Mouse (Mus musculus): ENCODE measurements around the gene Btnl9.
"Not testable (repeated sequence)": the region's sequence is repeated elsewhere in the genome, so short reads cannot be mapped to it uniquely, and the experiment has no call there.

The Btnl9 gene

DNA sequence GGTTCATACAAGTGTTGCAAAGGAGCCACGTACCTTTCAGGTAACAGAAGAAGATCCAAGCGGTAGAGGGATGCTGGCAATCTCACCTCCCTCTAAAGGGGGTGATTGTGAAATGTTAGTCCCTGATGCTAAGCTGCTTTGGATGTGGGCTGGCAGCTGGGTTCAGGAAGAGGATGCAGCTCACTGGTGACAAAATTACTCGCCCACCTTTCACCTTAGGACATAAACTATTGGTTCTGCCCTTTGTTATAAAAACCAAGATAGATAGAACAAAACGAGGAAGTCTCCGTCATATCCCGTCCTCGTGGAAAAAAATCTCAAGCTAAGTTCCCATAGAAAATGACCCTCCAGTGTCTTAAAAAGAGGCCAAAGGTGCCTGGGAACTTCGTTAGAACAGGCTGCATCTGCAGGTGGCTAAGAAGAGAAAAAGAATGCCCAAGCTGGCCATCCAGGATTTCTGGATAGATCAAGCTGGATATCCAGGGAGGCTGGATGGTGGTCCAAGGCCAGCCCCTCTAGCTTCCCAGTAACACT lies at the start of gene Btnl9:
Gene Btnl9, minus strand, starts transcription at position 205 of the 534 bp plus-strand sequence.
- in situ Hi-C loops (cut with MboI, MseI) = loop anchor here (5.0 kb wide), 2 partner anchors 70 to 80 kb away; no protein-coding TSS in a partner anchor

DNA sequence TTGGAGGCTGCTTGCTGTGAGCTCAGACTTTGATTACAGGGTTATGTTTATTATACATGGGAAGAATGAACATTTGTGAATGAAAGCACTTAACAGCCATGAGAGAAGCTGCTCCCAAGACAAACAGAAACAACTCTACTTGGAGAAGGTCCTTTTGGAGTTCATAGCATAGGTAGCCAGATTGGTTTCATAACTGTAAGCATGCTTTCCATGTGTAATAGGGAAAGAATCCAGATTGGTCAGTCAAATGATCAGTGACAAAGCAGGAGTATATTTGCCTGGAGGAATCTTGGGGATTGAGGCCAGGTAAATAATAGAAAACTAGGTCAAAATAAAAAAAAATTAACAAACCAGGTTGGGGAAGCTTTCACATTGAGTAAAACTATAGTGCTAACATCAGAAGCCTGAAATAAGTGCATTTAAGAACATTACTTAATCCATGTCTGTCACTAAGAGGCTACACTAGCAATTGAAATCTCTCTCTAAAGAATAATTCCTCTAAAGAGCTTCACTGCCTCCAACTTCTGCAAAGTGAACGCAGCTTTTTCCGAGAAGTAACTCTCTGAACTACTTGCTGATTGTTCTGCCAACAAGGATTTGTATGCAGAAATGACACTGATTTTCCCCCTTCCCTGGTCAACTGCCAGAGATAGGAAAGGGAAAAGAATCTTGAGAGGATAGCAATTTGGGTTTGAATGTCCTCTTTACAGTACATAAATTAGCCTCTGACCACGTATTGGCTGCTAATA lies 48.7 kb upstream of the Btnl9 start:
- in situ Hi-C loops (cut with MboI, MseI) = no loop called here

DNA sequence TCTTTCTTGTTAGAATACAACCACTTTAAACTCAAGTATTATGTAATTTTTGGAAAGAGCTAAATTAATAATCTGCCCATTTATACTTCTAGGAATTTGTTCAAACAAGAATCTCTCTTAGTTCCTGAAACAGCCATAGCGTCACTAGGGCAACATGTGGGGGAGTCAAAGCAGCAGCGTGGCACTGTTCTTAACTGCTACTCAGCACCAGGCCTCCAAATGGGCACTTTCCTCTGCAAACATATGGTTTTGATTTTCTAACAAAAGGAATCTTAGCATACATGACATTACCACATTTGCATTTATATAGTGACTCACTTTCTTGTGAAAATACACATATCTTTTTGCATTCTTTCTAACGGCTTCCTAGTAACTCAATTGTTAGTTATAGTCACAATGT lies 45.8 kb upstream of the Btnl9 start:
- in situ Hi-C loops (cut with MboI, MseI) = no loop called here

DNA sequence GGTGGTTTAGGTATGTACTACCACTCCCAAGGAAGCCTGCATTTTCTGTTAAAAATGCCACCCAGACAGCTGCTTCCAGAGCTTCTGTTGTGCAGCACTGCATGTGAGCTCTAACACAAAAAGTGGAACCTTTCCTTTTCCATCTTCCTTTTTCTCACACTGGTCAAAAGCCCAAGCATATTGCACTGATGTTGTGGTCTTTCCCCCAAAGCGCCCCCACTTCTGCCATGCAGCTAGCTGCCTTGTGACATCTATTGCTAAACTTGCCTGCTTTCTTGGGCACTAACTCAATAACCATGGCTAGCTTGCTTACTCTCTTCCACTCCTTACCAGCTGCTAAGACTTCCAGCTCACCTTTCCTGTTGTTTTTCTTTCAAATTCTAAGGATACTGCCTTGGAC lies 37.5 kb upstream of the Btnl9 start:
- in situ Hi-C loops (cut with MboI, MseI) = no loop called here

- in situ Hi-C loops (cut with MboI, MseI) = no loop called here
These were observed 32.3 kb upstream of the Btnl9 start for GRCm38 (mm10) chr11:49219271-49219670.

DNA sequence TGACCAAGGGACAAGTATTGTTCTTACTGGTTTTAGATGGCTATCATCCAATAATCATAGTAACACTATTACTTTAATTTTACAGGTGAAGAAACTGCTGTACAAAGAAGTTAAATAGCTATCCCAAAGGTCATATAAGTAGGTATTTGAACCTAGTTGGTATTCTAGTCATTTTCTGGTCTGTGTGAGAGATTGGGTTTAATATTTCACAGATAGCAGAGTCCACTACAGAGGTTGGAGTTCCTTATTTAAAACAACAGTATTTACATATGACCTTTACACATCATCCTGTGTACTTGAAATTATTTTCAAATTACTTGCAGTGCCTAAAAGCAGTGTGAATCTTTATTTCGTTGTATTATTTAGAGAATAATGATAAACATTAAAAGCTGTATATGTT lies 26.5 kb upstream of the Btnl9 start:
- in situ Hi-C loops (cut with MboI, MseI) = no loop called here

DNA sequence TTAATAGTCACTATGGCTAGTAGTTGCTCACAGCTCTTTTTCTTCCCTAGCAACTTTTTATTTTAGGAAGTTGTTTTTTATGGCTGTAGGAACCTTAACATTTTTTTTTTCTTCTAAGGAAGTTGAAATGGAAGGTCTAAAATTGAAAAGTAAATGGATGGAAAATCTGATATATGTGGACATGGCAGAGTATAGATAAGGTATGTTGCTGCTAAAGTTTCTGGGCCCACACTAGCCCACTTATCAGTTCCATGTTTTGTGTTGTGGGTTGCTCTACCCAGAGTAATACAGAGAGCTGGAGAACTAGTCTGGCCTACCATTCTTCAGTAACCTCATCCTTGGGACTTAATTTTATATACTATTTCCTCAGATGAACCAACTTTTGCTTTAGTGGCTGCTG lies 25.6 kb upstream of the Btnl9 start:
- in situ Hi-C loops (cut with MboI, MseI) = no loop called here

DNA sequence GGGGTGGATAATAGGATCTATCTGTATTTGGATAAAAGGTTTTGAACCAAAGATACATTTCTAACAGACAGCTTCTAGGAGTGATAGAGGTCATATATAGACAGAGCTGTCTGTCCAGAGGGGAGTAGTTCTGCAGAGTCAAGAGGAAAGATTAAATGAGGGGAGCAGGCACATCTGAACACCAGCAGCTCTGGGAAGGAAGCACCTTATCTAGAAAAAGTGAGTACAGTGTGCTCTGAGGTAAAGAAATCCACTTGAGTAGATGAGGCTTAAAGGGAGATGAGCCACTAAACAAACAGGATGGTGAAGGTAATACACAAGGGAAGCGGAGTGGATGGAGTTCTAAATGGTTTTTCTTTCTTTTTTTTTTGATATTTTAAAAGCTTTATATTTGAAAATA lies 20.5 kb upstream of the Btnl9 start:
- in situ Hi-C loops (cut with MboI, MseI) = no loop called here

GRCm38 (mm10) chr11:49205080-49205590 lies 18.2 kb upstream of the Btnl9 start:
- in situ Hi-C loops (cut with MboI, MseI) = no loop called here

- in situ Hi-C loops (cut with MboI, MseI) = loop anchor here (5.0 kb wide), 1 partner anchor 43 kb away; no protein-coding TSS in a partner anchor
These were observed 17.0 kb upstream of the Btnl9 start for GRCm38 (mm10) chr11:49203771-49204497.

- in situ Hi-C loops (cut with MboI, MseI) = loop anchor here (5.0 kb wide), 1 partner anchor 44 kb away; no protein-coding TSS in a partner anchor
These were observed 16.3 kb upstream of the Btnl9 start, which contains the start of gene Zfp62 for GRCm38 (mm10) chr11:49203129-49203768. Gene Zfp62, plus strand, starts transcription at chr11:49203292.

DNA sequence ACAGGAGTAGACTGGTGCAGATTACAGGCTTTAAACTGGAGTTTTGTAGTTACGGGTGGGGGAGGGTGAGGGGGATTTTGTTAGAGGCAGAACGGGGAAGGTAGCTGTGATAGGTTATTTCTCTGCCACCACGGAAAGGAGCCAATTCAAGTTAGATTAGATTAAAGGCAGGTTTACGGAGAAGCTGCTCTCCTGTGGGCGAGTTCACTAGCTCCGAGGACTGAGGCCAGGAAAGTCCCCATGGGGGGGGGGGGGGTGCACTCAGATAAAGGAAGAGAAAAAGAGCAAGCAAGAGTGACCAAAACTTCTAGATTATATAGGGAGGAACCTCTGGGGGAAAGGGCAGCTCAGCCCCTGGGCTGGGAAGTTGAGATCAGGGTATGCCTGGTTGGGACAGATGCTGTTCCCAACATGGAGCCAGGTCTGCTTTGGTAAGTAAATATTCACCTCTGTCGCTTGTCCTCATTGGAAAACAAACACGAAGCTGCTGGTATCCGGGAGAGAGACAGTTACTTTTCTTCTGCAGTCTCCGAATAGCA lies 15.6 kb upstream of the Btnl9 start:
- in situ Hi-C loops (cut with MboI, MseI) = loop anchor here (5.0 kb wide), 1 partner anchor 45 kb away; no protein-coding TSS in a partner anchor

- in situ Hi-C loops (cut with MboI, MseI) = loop anchor here (5.0 kb wide), 1 partner anchor 45 kb away; no protein-coding TSS in a partner anchor
These were observed 15.1 kb upstream of the Btnl9 start for GRCm38 (mm10) chr11:49202071-49202470.

DNA sequence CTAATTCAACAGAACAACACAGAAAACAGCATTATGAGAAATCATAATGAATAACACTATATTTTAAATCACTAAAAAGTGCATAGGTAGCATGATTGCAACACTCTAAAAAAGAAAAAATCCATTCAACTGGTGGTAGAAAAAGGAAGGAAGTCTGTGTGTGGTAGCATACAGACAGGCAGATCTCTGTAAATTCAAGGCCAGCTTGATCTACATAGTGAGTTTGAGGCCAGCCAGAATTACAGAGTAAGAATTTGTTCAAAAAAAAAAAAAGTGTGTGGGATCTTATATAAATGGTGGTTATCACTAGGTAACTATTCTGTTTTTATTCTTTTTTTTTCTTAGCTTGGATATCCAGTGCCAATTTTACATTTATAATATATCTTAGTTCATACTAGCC lies 14.2 kb upstream of the Btnl9 start:
- in situ Hi-C loops (cut with MboI, MseI) = loop anchor here (5.0 kb wide), 1 partner anchor 46 kb away; no protein-coding TSS in a partner anchor

DNA sequence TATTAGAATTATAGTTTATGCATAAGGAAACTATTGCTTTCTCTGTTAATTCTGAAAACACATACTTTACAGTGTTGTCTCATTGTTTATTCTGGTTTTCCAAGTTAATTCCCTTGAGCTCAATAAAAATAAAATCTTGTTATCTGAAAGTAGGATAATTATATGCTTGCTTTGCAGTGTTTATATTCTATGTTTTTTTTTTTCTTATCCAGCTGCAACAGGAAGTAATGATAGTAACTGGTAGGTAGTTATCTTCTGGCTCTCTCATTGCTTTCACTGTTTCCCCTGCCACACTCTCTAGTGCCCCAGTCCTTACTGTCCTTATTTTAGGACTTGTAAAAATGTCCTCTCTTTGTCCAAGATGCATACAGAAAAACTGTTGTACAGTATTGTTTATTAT lies 13.7 kb upstream of the Btnl9 start:
- in situ Hi-C loops (cut with MboI, MseI) = loop anchor here (5.0 kb wide), 1 partner anchor 47 kb away; no protein-coding TSS in a partner anchor

DNA sequence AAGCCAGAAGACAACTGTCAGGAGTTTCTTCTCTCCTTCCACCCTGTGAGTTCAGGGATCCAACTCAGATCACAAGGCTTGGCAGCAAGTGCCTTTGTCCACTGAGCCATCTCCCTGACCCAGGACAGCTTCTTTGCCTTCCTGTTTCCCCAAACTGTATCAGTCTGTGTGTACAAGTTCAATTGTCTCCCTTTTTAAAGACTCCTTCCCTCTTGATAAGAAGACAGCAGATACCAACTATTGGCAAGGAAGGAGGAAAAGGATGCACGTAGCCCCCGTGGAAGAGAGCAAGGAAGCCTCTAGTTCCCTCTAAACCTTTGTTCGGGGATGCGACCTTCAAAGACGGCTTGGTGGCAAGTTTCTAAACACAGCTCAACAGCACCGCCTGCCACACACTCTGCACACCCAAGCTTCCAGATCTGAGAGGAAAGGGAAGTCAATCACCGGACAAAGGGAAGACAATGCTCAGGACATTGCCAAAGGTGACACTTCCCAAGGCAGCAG lies 8.9 kb upstream of the Btnl9 start:
- in situ Hi-C loops (cut with MboI, MseI) = no loop called here

- in situ Hi-C loops (cut with MboI, MseI) = not testable (repeated sequence)
These were observed 7.8 kb upstream of the Btnl9 start for GRCm38 (mm10) chr11:49194771-49195170.

GRCm38 (mm10) chr11:49191083-49191482 lies 4.1 kb upstream of the Btnl9 start:
- in situ Hi-C loops (cut with MboI, MseI) = no loop called here

- in situ Hi-C loops (cut with MboI, MseI) = loop anchor here (5.0 kb wide), 2 partner anchors 72 to 78 kb away; no protein-coding TSS in a partner anchor
These were observed 2.8 kb upstream of the Btnl9 start for GRCm38 (mm10) chr11:49189737-49190136.

DNA sequence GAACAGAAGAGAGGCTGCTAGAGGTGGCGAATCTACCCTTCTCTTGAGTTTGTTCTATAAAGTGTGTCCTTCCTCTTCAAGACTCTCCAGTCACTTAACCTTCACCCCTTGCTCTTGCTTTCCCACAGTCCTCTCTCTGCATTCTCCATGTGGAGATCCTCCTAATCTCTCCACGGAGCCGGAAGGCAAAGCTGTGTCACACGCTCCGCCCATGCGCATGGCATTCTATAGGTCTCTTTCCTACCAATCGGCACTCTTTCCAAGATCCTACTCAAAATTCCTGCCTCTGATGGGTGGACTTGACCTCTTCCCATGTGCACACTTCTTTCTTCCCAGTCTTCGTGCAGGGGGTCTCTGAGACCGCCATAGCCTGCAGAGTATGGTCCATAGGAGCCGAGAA lies 742 bp upstream of the Btnl9 start:
- in situ Hi-C loops (cut with MboI, MseI) = loop anchor here (5.0 kb wide), 2 partner anchors 70 to 80 kb away; no protein-coding TSS in a partner anchor

GRCm38 (mm10) chr11:49186452-49186851 lies 507 bp downstream of the Btnl9 start:
- in situ Hi-C loops (cut with MboI, MseI) = loop anchor here (5.0 kb wide), 2 partner anchors 69 to 81 kb away; no protein-coding TSS in a partner anchor

Measured in regulatory T cell (primary cell).